Mouse (Mus musculus): ENCODE data around the gene Treml1.
A peak's percentile ranks its signal among the peaks of the same experiment; 100 is the strongest.
"Not testable (repeated sequence)": the region's sequence is repeated elsewhere in the genome, so short reads cannot be mapped to it uniquely, and the experiment has no call there.

Gene Treml1

DNA sequence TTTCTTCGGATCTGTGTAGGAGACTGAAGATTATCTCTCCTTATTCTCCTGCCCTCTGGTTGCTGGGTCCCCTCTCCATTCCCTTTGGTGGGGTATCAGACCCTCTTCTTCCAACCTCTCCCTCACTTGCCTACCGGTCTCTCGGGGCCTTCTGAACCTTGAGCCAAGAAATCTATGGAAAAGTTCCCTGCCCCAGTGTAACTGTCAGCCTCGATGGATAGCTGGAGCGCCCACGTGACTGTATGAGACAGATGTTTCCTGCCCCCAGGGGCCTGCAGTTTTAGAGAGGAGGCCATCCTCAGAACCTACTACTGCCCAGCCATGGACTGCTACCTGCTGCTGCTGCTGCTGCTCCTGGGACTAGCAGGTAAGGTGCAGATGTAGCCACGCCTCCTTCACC lies at the start of gene Treml1:
Gene Treml1 (plus strand): TSS at position 301 of the 400 bp plus-strand sequence.
- no peak for DNase-seq (ENCODE audit: low read depth, low spot score)

DNA sequence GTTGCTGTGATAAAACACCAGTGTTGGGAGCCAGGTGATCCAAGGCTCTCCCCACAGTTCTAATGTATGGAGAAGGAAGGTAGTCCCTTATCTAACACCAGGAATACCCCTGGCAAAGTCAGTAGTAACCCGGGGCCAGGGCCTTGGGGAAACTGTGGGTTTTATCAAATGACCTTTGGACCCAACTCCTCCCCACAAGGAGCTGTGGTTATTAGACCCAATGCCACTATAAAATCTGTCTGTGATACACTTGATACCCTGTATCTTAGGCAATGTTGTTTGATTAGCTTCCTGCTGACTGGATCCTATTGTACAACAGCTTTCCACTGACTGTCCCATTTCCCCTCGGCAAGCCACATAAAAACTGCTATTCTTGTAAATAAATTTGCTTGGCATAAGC lies 47.6 kb upstream of the Treml1 start:
- no peak for DNase-seq (ENCODE audit: low read depth, low spot score)

DNA sequence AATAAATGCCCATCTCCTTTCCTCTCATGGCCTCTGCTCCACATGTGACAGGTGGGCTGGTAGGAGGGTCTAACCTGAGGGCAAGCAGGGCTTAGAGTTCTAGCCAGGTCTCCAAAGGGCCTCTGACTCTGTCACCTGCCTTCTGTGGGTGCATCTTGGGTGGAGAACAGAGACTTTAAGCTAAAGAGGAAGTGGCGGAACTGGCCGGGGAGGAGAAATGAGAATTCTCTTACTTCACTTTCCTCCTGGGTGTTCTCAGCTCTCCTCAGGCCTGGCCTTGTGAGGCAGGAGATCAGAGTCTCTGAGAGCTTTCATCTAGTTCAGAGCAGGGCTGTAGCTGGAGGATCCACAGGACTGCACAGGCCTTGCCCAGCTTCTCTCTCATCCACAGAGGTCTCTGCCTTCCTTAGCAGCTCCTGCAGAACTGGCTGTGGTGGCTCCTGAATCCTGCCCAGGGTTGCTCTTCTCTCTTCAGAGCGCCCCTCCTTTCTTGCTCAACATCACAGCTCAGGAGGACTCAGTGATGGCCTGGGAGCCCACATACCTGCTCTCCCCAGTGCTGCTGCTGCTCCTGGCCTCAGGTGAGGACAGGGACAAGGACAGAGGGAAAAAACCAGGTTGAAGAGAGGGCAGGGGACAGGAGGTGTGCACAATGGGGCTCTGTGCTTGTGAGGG lies 43.7 kb upstream of the Treml1 start, which contains the start of gene B430306N03Rik:
Gene B430306N03Rik (plus strand): TSS at position 237 of the 675 bp plus-strand sequence.
- not testable (repeated sequence) for DNase-seq (ENCODE audit: low read depth, low spot score)

DNA sequence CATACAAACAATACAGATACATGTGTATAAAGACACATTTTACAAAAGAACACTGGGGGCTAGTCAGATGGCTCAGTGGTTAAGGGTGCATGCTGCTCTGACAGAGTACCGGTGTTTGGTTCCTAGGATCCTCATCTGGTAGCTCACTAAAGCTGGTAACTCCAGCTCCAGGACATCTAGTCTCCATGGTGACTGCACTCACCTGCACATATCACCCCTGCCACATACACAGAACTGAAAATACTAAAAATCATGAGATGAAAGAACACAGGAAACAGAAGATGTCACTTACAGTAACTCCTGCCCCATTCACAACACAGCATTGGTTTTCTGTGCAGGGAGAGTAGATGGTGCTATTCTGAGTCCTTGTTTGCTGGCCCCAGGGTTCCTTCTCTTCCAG lies 41.0 kb upstream of the Treml1 start:
- DNase-seq (ENCODE audit: low read depth, low spot score) = no peak

DNA sequence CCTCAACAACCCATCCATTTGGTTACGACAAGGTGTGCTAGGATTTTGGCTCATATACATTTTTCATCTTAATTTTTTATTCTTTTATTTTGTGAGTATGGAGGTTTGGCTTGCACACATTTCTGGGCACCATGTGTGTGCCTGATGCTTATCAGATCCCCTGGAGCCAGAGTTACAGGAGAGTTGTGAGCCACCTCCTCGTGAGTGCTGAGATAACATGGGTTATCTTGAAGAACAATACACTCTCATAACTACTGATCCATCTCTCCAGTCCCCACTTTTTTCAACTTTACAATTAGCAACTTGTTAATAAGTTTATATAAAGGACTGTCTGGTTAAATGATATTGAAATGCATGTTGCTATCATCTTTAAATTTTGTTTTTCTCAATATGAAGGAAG lies 38.4 kb upstream of the Treml1 start:
- DNase-seq (ENCODE audit: low read depth, low spot score) = no peak

DNA sequence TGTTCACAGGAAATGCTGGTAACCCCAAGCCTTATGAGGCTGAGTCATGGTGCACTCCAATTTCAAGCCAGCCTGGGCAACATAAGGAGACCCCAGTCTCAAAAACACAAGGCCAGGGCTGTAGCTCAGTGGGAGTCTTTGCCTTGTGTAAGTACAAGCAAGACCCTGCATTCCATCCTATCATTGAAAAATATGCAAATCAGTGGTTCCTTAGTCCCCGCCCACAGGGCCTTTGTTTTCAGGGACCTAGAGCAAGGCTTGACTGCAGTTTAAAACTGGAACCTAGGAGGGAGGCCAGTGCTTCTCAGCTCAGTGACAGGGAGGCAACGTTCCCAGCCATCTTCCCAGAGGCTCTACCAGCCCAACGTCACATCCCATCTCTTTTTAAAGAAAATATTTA lies 36.5 kb upstream of the Treml1 start:
- DNase-seq (ENCODE audit: low read depth, low spot score) = no peak

DNA sequence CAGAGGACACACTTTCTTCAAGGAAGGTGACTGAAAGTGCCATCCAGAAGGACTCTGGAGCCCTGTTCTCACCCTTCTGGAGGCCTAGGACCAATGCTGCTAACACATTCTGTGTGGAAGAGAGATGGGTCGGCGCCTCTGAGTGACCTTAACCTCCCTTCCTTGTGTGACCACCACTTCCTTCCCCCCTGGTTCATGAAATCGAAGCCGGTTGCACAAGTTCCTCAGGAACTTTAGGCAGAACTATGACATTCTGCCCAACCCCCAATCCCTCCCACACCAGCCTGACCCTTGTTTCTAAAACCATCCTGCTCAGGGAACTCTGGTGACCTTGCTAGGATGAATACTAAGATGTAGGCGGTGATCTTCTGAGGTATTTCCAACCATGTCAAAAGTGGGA lies 35.5 kb upstream of the Treml1 start:
- no peak for DNase-seq (ENCODE audit: low read depth, low spot score)

DNA sequence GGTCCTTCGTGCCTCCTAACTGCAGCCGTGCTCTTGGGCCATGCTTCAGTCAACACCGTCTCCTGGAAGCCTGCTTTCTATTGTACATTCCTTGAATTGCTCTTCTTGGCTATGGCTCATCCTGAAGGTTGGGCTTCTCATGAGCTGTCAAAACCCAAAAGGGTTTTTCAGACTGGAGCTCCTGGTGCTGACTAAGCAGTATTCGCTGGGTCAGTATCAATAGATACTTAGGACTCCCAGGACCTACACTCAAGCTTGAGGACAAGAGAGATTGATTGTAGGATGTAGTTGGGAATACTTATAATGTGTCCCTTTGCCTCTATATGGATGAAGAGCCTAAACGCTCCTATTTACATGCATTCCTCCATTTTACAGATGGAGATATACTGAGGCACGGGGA lies 34.6 kb upstream of the Treml1 start:
- DNase-seq (ENCODE audit: low read depth, low spot score) = no peak

DNA sequence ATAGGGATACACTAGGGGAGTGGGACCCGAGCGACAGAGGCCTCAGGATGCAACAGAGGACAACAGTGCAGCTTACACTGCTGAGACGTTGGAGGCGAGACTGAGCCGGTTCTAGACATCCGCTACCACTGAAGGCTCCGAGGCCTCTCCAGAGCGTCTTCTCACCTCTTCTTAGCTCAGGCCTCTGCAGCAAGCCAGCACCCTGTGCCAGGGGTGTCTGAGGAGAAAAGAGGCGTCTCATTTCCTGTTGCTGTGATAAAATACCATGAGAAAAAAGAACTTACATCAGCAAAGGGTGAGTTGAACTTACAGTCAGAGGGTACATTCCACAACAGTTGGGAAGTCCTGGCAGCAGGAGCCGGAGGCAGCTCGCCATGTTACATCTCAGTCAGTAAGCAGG lies 34.1 kb upstream of the Treml1 start:
- no peak for DNase-seq (ENCODE audit: low read depth, low spot score)

DNA sequence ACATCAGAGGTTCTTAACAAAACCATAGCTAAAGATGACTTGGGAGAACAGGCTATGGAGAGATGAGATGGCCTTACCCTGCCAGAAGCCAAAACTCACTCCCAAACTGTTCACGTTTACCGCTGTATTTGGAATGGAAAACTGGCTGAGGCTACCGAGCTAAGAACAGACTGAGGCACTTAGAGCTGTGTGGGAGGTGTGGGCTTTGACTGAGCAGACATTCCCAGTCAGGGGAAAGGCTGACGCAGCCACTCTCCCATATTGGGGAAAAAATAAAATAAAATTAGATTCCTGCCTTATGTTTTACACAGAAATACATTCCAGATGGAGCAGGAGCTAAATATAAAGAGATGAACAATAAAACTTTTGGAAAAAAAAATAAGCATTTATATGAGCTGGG lies 33.1 kb upstream of the Treml1 start:
- no peak for DNase-seq (ENCODE audit: low read depth, low spot score)

DNA sequence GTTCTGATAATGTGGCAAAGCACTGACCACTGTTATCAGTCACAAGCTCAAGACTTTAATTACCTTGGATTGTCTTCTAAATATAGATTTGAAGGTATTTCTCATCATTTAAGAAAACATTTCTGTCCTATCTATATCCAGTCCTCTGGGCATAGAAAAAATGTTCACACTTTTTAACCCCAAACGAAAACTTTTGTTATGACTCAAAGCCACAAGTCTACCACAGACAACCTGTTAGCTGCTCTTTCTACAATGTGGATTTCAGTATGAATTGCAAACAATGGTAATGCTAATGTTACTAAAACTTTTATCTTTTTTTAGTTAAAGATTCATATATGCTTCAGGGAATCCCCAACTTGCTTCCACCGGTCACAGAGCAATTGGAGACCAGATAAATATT lies 27.2 kb upstream of the Treml1 start:
- no peak for DNase-seq (ENCODE audit: low read depth, low spot score)

DNA sequence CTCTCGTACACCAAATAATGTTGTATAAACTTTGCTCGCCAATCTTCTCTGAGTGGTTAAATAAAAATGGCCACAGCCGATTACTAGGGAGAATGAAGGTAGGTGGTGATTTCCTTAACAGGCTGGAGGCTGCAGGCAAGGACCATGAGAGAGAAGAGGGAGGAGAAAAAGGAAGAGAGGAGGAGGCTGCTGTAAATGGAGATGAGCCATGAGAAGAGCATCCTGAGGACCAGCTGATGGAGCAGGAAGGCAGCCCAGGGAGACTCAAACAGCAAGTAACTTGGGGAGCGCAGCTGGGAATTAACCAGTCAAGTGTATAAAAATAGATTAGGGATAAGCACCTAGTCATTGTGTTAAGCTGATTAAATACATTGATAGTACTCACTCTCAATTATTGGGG lies 25.5 kb upstream of the Treml1 start:
- DNase-seq (ENCODE audit: low read depth, low spot score) = peak; percentile 42

DNA sequence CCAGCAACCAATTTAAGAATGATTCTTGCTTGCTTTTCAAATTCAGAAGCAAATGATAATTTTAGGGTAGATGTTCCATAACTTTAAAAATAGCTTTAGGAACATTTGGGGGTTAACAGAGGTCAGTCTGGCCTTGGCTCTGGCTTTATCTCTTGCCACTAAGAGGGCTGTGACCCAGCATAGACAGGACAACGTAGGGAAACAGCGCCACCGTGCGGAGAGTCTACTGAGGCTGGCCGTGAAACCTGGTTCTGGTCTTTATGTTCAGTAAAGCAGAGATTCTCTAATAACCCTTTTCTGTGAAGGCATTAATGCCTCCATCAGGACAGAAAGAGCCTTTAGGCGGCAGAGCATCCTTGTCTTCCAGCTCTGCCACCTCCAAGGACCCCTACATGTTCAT lies 22.9 kb upstream of the Treml1 start:
- peak; percentile 81 for DNase-seq (ENCODE audit: low read depth, low spot score)

DNA sequence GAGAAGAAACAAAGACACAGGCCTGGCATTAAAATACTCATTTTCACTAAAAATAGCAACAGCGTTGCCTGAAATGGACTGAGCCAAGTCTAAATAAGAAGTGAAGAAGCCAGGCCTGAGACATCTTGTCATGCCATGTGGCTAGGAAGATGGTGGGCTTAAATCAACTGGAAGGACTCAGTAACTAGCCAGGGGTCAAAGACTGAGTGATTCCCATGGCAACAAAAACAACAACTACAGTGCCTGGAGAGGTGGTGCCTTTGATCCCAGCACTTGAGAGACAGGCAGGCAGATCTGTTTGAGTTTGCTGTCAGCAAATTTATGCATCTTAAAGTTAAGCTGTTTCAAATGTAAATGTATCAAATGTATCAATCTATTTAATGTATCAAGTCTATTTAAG lies 19.4 kb upstream of the Treml1 start:
- no peak for DNase-seq (ENCODE audit: low read depth, low spot score)

DNA sequence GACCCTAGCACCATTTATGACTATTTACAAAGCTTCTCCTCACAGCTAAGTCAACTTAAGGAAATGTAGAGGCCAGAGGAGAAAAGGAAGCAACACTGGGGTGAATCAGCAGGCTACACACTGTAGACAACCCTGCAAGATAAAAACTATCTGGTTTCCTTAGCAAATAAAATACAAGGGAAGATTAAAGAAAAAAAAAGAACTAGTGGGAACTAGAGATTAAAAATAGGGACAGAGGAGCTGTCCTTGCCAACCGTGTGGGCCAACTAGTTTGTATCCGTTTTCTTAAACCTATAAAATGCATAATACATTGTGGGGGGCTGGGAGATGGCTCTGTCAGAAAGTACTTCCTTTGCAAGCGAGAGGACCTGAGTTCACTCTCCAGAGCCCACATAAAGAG lies 17.8 kb upstream of the Treml1 start:
- no peak for DNase-seq (ENCODE audit: low read depth, low spot score)

DNA sequence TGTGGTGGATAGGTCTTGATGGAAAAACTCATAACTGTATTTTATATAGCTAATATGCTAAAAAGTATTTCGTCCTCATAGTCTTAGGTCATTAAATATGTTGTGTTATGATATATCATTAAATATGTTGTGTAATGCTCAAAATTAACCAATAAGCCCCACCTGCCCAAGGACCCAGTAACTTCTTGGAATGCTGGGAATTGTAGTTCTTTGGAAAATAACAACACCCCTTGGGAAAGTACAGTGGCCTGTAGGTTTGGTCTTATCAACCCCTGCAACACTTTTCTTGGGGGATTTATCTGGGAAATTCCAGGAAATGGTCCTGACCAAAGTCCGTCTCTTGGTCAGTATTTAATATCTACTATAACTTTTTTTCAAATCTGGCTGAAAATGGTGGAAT lies 16.7 kb upstream of the Treml1 start:
- no peak for DNase-seq (ENCODE audit: low read depth, low spot score)

DNA sequence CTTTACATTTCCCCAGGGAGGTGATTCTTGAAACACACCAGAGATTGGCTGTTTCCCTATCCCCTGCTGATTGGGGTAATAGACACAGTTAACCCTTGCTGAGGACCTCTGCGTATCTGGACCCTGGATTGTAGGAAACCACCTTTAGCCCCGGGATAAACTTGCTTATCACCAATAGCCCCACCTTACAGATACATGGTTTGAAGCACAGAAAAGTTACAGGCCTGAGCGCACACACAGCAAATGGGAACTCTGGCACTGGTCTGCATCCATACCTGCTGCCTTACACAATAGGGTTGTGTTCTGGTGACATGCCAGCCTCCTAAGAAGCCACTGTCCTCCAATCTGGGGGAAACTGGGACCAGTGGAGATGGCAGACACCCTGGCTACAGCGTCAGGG lies 13.9 kb upstream of the Treml1 start:
- no peak for DNase-seq (ENCODE audit: low read depth, low spot score)

DNA sequence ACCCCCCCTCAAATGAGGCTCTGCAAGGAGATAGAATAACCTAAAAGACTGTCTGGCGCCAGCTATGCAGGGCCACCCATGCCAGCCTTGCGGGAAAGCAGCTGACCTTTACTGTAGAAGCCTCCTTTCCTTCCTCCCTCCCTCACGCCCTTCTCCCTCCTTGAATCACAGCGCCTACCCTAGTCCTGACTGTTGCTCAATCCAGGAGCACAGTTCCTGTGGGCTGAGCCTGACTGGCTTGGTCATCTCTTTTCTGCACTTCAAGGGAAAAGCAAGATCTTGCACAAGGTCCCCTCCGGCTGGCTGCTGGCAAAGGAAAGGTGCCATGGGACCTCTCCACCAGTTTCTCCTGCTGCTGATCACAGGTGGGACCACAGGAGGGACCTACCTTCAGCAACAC lies 13.5 kb upstream of the Treml1 start, which contains the start of gene Trem2:
Gene Trem2 (plus strand): TSS at position 171 of the 400 bp plus-strand sequence.
- no peak for DNase-seq (ENCODE audit: low read depth, low spot score)

DNA sequence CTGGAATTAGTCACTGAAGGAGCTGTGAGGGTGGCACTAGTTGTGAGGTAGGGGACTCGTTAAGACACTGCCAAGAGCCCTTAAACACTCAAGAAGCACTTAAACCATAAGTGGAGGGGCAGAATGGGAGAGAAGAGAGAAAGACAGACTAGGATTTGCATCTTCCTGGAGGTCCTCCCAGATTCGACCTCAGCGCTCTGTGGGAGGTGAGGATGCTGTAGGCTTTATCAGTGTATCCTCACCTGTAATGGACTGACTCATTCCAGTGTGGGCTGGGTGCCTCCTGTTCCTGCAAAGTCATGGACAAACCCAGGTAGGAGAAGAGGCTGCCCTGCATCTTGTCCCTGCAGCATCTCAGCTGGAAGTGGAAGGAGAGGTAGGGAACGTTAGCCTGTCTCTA lies 12.9 kb upstream of the Treml1 start:
- DNase-seq (ENCODE audit: low read depth, low spot score) = no peak

DNA sequence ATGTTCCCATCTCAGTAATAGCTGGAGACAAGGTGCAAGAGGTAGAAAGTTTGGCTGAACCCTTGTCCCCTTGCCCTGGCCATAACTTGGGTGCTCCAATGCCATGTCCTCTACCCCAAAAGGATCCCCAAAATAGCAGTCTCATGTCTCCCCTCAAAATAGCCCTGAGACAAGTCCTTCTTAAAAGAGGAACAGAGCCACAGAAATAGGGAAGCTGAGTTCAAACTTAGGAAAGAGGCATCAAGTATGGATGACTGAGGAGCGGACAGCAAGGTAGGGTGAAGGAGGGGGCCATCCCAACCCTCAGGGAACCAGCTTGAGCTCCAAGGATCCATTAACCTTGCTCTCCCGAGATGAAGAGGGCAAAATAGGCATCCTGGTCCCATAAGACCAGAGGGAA lies 12.4 kb upstream of the Treml1 start:
- no peak for DNase-seq (ENCODE audit: low read depth, low spot score)

DNA sequence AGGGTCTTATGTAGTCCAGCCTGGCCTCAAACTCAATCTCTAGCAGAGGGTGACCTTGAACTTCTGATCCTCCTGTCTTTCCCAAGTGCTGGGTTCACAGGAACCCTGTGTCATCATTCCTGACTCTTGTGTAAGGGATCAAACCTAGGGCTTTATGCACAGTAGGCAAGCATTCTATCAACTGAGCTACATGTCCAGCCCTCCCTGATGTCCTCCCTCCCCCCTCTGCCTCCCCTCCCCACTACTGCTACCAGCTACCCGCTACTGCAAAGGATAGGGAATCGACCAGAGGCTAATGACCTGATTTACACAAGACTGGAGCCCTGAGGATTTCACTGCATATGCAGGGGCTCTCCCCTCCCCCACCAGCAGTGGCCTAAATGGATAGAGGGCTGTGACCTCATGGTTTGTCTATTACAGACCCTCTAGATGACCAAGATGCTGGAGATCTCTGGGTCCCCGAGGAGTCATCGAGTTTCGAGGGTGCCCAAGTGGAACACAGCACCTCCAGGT lies 9.0 kb upstream of the Treml1 start:
- DNase-seq (ENCODE audit: low read depth, low spot score) = no peak

DNA sequence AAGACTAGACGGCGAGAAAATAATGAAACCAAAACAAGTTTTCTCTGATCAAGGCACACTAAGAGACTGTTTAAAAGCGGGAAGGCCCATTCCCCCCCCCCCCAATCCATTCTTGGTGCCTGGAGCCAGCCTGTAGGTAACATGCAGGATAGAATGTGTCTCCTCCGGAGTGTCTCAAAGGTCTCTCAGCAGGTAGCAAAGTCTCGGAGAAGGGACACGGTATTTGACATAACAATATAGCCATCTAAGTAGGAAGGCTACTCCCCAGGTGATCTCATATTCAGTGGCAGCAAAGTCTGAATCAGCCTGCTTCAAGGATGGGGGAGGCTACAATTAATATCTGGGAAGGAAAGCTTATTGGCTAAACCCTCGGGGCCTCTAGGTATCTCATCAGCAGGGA lies 6.7 kb upstream of the Treml1 start:
- not testable (repeated sequence) for DNase-seq (ENCODE audit: low read depth, low spot score)

DNA sequence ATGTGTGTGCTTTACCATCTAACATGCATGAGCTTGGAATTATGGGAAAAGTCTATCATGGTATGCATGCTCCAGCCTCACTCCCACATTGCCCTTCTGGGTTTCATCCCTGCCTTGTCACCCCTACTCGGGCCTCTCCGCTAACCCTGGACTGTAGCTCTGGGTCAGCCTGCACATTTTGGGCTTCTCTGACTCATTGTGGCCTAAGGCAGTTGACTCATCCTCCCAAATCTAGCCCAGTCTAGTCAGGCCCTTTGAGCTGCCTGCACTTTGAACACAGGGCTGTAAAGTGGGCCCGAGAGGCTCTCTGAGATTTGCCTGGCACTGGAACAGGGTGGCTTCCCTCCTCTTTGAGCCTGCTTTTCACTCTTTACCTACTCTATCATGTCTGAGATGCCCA lies 3.9 kb upstream of the Treml1 start:
- no peak for DNase-seq (ENCODE audit: low read depth, low spot score)

DNA sequence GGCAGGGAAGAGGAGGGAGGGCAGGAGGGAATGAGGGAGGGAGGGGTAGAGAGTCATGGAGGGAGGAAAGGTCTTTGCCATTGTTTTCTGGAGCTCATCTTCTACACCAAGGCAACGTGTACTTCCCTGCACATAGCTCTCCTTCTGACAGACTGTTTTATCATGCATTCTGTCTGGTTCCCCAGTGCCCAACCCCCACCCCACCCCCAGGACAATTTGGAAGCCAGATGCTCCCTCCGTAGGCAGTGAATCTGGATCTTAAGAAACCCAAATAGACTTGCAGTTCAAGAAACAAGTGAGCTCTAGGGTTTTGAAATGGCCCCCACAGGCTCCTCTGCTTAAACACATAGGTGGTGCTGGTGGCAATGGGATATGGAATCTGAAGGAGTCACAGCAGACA lies 1.8 kb upstream of the Treml1 start:
- DNase-seq (ENCODE audit: low read depth, low spot score) = no peak

Data from retina, adult 2 months (tissue).